Mouse (Mus musculus): ENCODE results near the gene Gdf9. TPM values are rescaled to one million over a fixed set of nuclear protein-coding genes. Genes with fewer than 3 reads are reported as not detected.

The Gdf9 gene
- polyA plus RNA-seq, 1 experiment, result 0.42 TPM

DNA sequence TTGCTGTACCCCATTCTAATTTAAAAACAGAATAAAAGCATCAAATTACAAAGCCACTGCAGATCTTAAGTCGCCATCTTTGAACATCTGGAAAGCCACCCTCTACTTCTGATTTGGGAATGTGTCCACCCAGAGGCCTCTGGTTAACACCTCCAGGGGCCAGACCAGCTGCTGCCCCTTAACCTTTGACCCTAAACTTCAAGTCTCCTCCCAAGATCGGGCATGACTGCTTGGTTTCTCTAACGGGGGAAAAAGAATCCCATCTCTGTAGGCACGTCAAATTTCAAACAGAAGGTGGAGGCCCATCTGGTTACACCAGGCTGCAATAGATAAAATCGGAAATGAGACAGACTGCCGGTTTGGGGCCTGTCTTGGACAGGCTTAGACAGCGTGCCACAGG, 47.0 kb downstream of the Gdf9 start:
- no peak for DNase-seq
- Histone ChIP-seq H3K27ac (ENCODE audit: insufficient read depth, low read depth, low read length) (no peak overlapping the region), H3K4me3 (ENCODE audit: insufficient read depth, low read depth, low read length) (no peak overlapping the region), H3K36me3 (ENCODE audit: control insufficient read depth, insufficient read depth, low read length) (no peaks in the 10 kb centered on the region), H3K4me1 (ENCODE audit: control insufficient read depth, insufficient read depth, low read length) (no peaks in the 10 kb centered on the region), H3K27me3 (replicated peaks; ENCODE audit: control insufficient read depth, insufficient read depth, low read length) (peaks cover 3% of the 10 kb centered on the region; the same call in 1 of the 2 replicates)
- 69% methylated on average over 7 of the region's 7 CpGs for WGBS
- TF ChIP-seq CTCF (conservative IDR thresholded peaks at IDR 0.05; ENCODE audit: insufficient read depth, insufficient read length, low read depth, low read length), result no peak
- TF ChIP-seq POLR2A (IDR thresholded peaks at IDR 0.05; ENCODE audit: low read depth, low read length), result no peak

- H3K27ac ChIP-seq (ENCODE audit: insufficient read depth, low read depth, low read length), result no peak overlapping the region
- H3K36me3 ChIP-seq (ENCODE audit: control insufficient read depth, insufficient read depth, low read length), result no peaks in the 10 kb centered on the region
- WGBS, result 9% methylated on average over 79 of the region's 79 CpGs
- peak; percentile 29 for DNase-seq
- peak overlapping the region; percentile 38 for H3K4me3 ChIP-seq (ENCODE audit: insufficient read depth, low read depth, low read length)
- H3K4me1 ChIP-seq (ENCODE audit: control insufficient read depth, insufficient read depth, low read length), result no peaks in the 10 kb centered on the region
- TF ChIP-seq CTCF (conservative IDR thresholded peaks at IDR 0.05; ENCODE audit: insufficient read depth, insufficient read length, low read depth, low read length), result no peak
- TF ChIP-seq POLR2A (IDR thresholded peaks at IDR 0.05; ENCODE audit: low read depth, low read length), result no peak
- peaks cover 3% of the 10 kb centered on the region; the same call in 1 of the 2 replicates for H3K27me3 ChIP-seq (replicated peaks; ENCODE audit: control insufficient read depth, insufficient read depth, low read length)
Observed at GRCm38 (mm10) chr11:53478383-53479170, 47.8 kb downstream of the Gdf9 start.

GRCm38 (mm10) chr11:53479171-53479782, 48.5 kb downstream of the Gdf9 start:
- H3K27me3 ChIP-seq (replicated peaks; ENCODE audit: control insufficient read depth, insufficient read depth, low read length), result peaks cover 3% of the 10 kb centered on the region; the same call in 1 of the 2 replicates
- peak overlapping the region; percentile 38 for H3K4me3 ChIP-seq (ENCODE audit: insufficient read depth, low read depth, low read length)
- no peaks in the 10 kb centered on the region for H3K4me1 ChIP-seq (ENCODE audit: control insufficient read depth, insufficient read depth, low read length)
- TF ChIP-seq POLR2A (IDR thresholded peaks at IDR 0.05; ENCODE audit: low read depth, low read length), result no peak
- no peak for TF ChIP-seq CTCF (conservative IDR thresholded peaks at IDR 0.05; ENCODE audit: insufficient read depth, insufficient read length, low read depth, low read length)
- DNase-seq, result peak; percentile 14
- H3K36me3 ChIP-seq (ENCODE audit: control insufficient read depth, insufficient read depth, low read length), result no peaks in the 10 kb centered on the region
- WGBS, result 2% methylated on average over 62 of the region's 62 CpGs
- peak overlapping the region; percentile 26 for H3K27ac ChIP-seq (ENCODE audit: insufficient read depth, low read depth, low read length)

DNA sequence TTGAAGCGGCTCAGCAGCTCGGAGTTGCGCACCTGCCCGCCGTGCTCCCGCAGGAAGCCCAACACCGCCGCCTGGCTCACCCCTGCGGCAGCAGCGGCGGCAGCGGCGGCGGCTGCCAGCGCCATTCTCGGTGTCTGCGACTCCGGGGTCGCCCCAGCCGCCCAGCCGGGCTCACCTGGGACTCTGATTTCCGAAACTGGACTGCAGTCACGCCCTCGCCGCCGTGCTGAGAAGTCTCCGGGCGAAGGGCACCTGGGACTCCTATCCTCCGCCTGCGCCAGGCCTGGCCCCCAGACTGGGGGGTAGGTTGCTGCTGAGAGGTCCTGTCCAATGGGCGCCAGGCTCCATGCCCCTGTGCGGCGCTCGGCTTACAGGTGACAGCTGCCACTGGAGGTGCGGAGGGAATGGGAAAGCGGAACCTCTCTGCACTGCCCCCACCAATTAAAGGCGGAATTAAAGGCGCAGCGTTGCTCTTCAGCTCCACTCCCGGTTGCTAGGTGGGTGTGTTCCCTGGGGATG, 49.0 kb downstream of the Gdf9 start, which contains the start of the genes Gm9945 and Sowaha:
Gene Gm9945, plus strand, starts transcription at position 384 of the 519 bp plus-strand sequence.
Gene Sowaha, minus strand, starts transcription at position 492 of the 519 bp plus-strand sequence.
- no peaks in the 10 kb centered on the region for H3K36me3 ChIP-seq (ENCODE audit: control insufficient read depth, insufficient read depth, low read length)
- 2% methylated on average over 40 of the region's 40 CpGs for WGBS
- H3K4me3 ChIP-seq (ENCODE audit: insufficient read depth, low read depth, low read length), result peak within 1 kb of the TSS; percentile 38
- no peaks in the 10 kb centered on the region for H3K4me1 ChIP-seq (ENCODE audit: control insufficient read depth, insufficient read depth, low read length)
- TF ChIP-seq POLR2A (IDR thresholded peaks at IDR 0.05; ENCODE audit: low read depth, low read length) (no peak), CTCF (conservative IDR thresholded peaks at IDR 0.05; ENCODE audit: insufficient read depth, insufficient read length, low read depth, low read length) (0 out of 2 replicates have a peak, but pooled peaks have one; percentile 6)
- peak; percentile 74 for DNase-seq
- H3K27ac ChIP-seq (ENCODE audit: insufficient read depth, low read depth, low read length), result peak within 1 kb of the TSS; percentile 56
- H3K27me3 ChIP-seq (replicated peaks; ENCODE audit: control insufficient read depth, insufficient read depth, low read length), result peaks cover 3% of the 10 kb centered on the region; the same call in 1 of the 2 replicates

GRCm38 (mm10) chr11:53481088-53481730, 50.4 kb downstream of the Gdf9 start:
- Histone ChIP-seq H3K4me1 (ENCODE audit: control insufficient read depth, insufficient read depth, low read length) (no peaks in the 10 kb centered on the region), H3K27me3 (replicated peaks; ENCODE audit: control insufficient read depth, insufficient read depth, low read length) (peaks cover 3% of the 10 kb centered on the region; the same call in 1 of the 2 replicates), H3K4me3 (ENCODE audit: insufficient read depth, low read depth, low read length) (no peak overlapping the region), H3K27ac (ENCODE audit: insufficient read depth, low read depth, low read length) (no peak overlapping the region), H3K36me3 (ENCODE audit: control insufficient read depth, insufficient read depth, low read length) (no peaks in the 10 kb centered on the region)
- 83% methylated on average over 4 of the region's 4 CpGs for WGBS
- no peak for DNase-seq
- TF ChIP-seq CTCF (conservative IDR thresholded peaks at IDR 0.05; ENCODE audit: insufficient read depth, insufficient read length, low read depth, low read length) (no peak), POLR2A (IDR thresholded peaks at IDR 0.05; ENCODE audit: low read depth, low read length) (no peak)

GRCm38 (mm10) chr11:53483159-53483891, 52.5 kb downstream of the Gdf9 start:
- no peaks in the 10 kb centered on the region for H3K36me3 ChIP-seq (ENCODE audit: control insufficient read depth, insufficient read depth, low read length)
- WGBS, result 66% methylated on average over 9 of the region's 9 CpGs
- H3K4me3 ChIP-seq (ENCODE audit: insufficient read depth, low read depth, low read length), result no peak overlapping the region
- H3K27me3 ChIP-seq (replicated peaks; ENCODE audit: control insufficient read depth, insufficient read depth, low read length), result peaks cover 3% of the 10 kb centered on the region; the same call in 1 of the 2 replicates
- H3K27ac ChIP-seq (ENCODE audit: insufficient read depth, low read depth, low read length), result no peak overlapping the region
- no peaks in the 10 kb centered on the region for H3K4me1 ChIP-seq (ENCODE audit: control insufficient read depth, insufficient read depth, low read length)
- DNase-seq, result peak; percentile 58
- TF ChIP-seq POLR2A (IDR thresholded peaks at IDR 0.05; ENCODE audit: low read depth, low read length) (no peak), CTCF (conservative IDR thresholded peaks at IDR 0.05; ENCODE audit: insufficient read depth, insufficient read length, low read depth, low read length) (no peak)

Measured in kidney, adult 2 months (tissue).